Mouse (Mus musculus): ENCODE measurements at regions not wholly inside any gene's neighbourhood (a gene's known extent, or its start where the extent isn't known, plus 50 kb on each side); places are given as distances from the start of the nearest gene placed in this dataset.

GRCm38 (mm10) chr11:79881812-79882211 is 80.4 kb downstream of the Utp6 start:
- 80% methylated on average over 4 of the region's 4 CpGs for WGBS
- H3K27me3 ChIP-seq (ENCODE audit: poor library complexity, severe bottlenecking) = no peaks in the 10 kb centered on the region
- no peaks in the 10 kb centered on the region for H3K9me3 ChIP-seq
- H3K4me3 ChIP-seq = no peak overlapping the region
- H3K27ac ChIP-seq = no peak overlapping the region
- no peaks in the 10 kb centered on the region for H3K36me3 ChIP-seq (replicated peaks)
- H3K4me1 ChIP-seq = no peaks in the 10 kb centered on the region
- DNase-seq (ENCODE audit: extremely low spot score, low spot score) = no peak

GRCm38 (mm10) chr11:79878091-79878490 is 84.1 kb downstream of the Utp6 start:
- Histone ChIP-seq H3K4me1 (no peaks in the 10 kb centered on the region), H3K4me3 (no peak overlapping the region), H3K9me3 (no peaks in the 10 kb centered on the region), H3K36me3 (replicated peaks) (no peaks in the 10 kb centered on the region), H3K27me3 (ENCODE audit: poor library complexity, severe bottlenecking) (no peaks in the 10 kb centered on the region), H3K27ac (no peak overlapping the region)
- no peak for DNase-seq (ENCODE audit: extremely low spot score, low spot score)
- 87% methylated on average over 7 of the region's 7 CpGs for WGBS

GRCm38 (mm10) chr11:79877184-79877745 is 84.9 kb downstream of the Utp6 start:
- WGBS = 61% methylated on average over 3 of the region's 3 CpGs
- no peak overlapping the region for H3K4me3 ChIP-seq
- DNase-seq (ENCODE audit: extremely low spot score, low spot score) = no peak

GRCm38 (mm10) chr11:79871783-79872628 is 90.2 kb downstream of the Utp6 start:
- H3K27ac ChIP-seq = no peak overlapping the region
- H3K4me1 ChIP-seq = peaks cover 9% of the 10 kb centered on the region; the same call in 1 of the 2 replicates
- no peaks in the 10 kb centered on the region for H3K36me3 ChIP-seq (replicated peaks)
- no peaks in the 10 kb centered on the region for H3K27me3 ChIP-seq (ENCODE audit: poor library complexity, severe bottlenecking)
- DNase-seq (ENCODE audit: extremely low spot score, low spot score) = no peak
- no peaks in the 10 kb centered on the region for H3K9me3 ChIP-seq
- 92% methylated on average over 10 of the region's 10 CpGs for WGBS
- H3K4me3 ChIP-seq = no peak overlapping the region

More at GRCm38 (mm10) chr11:79877184-79877745, 84.9 kb downstream of the Utp6 start:
- H3K27ac ChIP-seq = no peak overlapping the region
- no peaks in the 10 kb centered on the region for H3K4me1 ChIP-seq
- no peaks in the 10 kb centered on the region for H3K9me3 ChIP-seq
- no peaks in the 10 kb centered on the region for H3K27me3 ChIP-seq (ENCODE audit: poor library complexity, severe bottlenecking)
- no peaks in the 10 kb centered on the region for H3K36me3 ChIP-seq (replicated peaks)

GRCm38 (mm10) chr11:79870189-79870588 is 92.0 kb downstream of the Utp6 start:
- no peaks in the 10 kb centered on the region for H3K27me3 ChIP-seq (ENCODE audit: poor library complexity, severe bottlenecking)
- H3K4me3 ChIP-seq = no peak overlapping the region
- H3K36me3 ChIP-seq (replicated peaks) = no peaks in the 10 kb centered on the region
- H3K4me1 ChIP-seq = peaks cover 9% of the 10 kb centered on the region; the same call in 1 of the 2 replicates
- no peak for DNase-seq (ENCODE audit: extremely low spot score, low spot score)
- no peak overlapping the region for H3K27ac ChIP-seq
- WGBS = 60% methylated on average over 5 of the region's 5 CpGs
- H3K9me3 ChIP-seq = no peaks in the 10 kb centered on the region

GRCm38 (mm10) chr11:79869009-79869408 is 93.2 kb downstream of the Utp6 start:
- Histone ChIP-seq H3K9me3 (no peaks in the 10 kb centered on the region), H3K27me3 (ENCODE audit: poor library complexity, severe bottlenecking) (no peaks in the 10 kb centered on the region), H3K4me3 (no peak overlapping the region), H3K36me3 (replicated peaks) (no peaks in the 10 kb centered on the region), H3K27ac (no peak overlapping the region), H3K4me1 (peaks cover 12% of the 10 kb centered on the region; the same call in 1 of the 2 replicates)
- WGBS = 65% methylated on average over 5 of the region's 5 CpGs
- no peak for DNase-seq (ENCODE audit: extremely low spot score, low spot score)

- no peaks in the 10 kb centered on the region for H3K9me3 ChIP-seq
- DNase-seq (ENCODE audit: extremely low spot score, low spot score) = no peak
- no peak overlapping the region for H3K4me3 ChIP-seq
- H3K36me3 ChIP-seq (replicated peaks) = no peaks in the 10 kb centered on the region
- peaks cover 6% of the 10 kb centered on the region; the same call in 1 of the 2 replicates for H3K27me3 ChIP-seq (ENCODE audit: poor library complexity, severe bottlenecking)
- H3K4me1 ChIP-seq = peaks cover 15% of the 10 kb centered on the region
- H3K27ac ChIP-seq = no peak overlapping the region
- WGBS = 73% methylated on average over 5 of the region's 5 CpGs
These were observed 97.4 kb downstream of the Utp6 start for GRCm38 (mm10) chr11:79864836-79865235.

- DNase-seq (ENCODE audit: extremely low spot score, low spot score) = no peak
- H3K36me3 ChIP-seq (replicated peaks) = no peaks in the 10 kb centered on the region
- no peaks in the 10 kb centered on the region for H3K9me3 ChIP-seq
- H3K4me3 ChIP-seq = no peak overlapping the region
- H3K27ac ChIP-seq = no peak overlapping the region
- H3K4me1 ChIP-seq = peaks cover 22% of the 10 kb centered on the region
- H3K27me3 ChIP-seq (ENCODE audit: poor library complexity, severe bottlenecking) = peaks cover 6% of the 10 kb centered on the region; the same call in 1 of the 2 replicates
- 91% methylated on average over 14 of the region's 14 CpGs for WGBS
These were observed 98.6 kb downstream of the Utp6 start for GRCm38 (mm10) chr11:79863487-79864175.

- H3K4me3 ChIP-seq = no peak overlapping the region
- no peaks in the 10 kb centered on the region for H3K9me3 ChIP-seq
- no peaks in the 10 kb centered on the region for H3K36me3 ChIP-seq (replicated peaks)
- no peak for DNase-seq (ENCODE audit: extremely low spot score, low spot score)
- peaks cover 6% of the 10 kb centered on the region; the same call in 1 of the 2 replicates for H3K27me3 ChIP-seq (ENCODE audit: poor library complexity, severe bottlenecking)
- H3K4me1 ChIP-seq = peaks cover 22% of the 10 kb centered on the region
- no peak overlapping the region for H3K27ac ChIP-seq
- WGBS = 25% methylated on average over 12 of the region's 12 CpGs
These were observed 101.6 kb downstream of the Utp6 start for GRCm38 (mm10) chr11:79860611-79861067.

- peaks cover 18% of the 10 kb centered on the region for H3K4me1 ChIP-seq
- H3K9me3 ChIP-seq = no peaks in the 10 kb centered on the region
- 91% methylated on average over 5 of the region's 5 CpGs for WGBS
- no peak overlapping the region for H3K4me3 ChIP-seq
- H3K27me3 ChIP-seq (ENCODE audit: poor library complexity, severe bottlenecking) = peaks cover 4% of the 10 kb centered on the region; the same call in 1 of the 2 replicates
- H3K27ac ChIP-seq = no peak overlapping the region
- H3K36me3 ChIP-seq (replicated peaks) = no peaks in the 10 kb centered on the region
- DNase-seq (ENCODE audit: extremely low spot score, low spot score) = no peak
These were observed 105.8 kb downstream of the Utp6 start for GRCm38 (mm10) chr11:79856376-79856775.

- 92% methylated on average over 3 of the region's 3 CpGs for WGBS
- Histone ChIP-seq H3K4me1 (no peaks in the 10 kb centered on the region), H3K36me3 (replicated peaks) (no peaks in the 10 kb centered on the region), H3K4me3 (no peak overlapping the region), H3K9me3 (no peaks in the 10 kb centered on the region), H3K27me3 (ENCODE audit: poor library complexity, severe bottlenecking) (no peaks in the 10 kb centered on the region), H3K27ac (no peak overlapping the region)
- no peak for DNase-seq (ENCODE audit: extremely low spot score, low spot score)
These were observed 112.6 kb downstream of the Utp6 start for GRCm38 (mm10) chr11:79849545-79849944.

- no peaks in the 10 kb centered on the region for H3K36me3 ChIP-seq (replicated peaks)
- no peak overlapping the region for H3K4me3 ChIP-seq
- DNase-seq (ENCODE audit: extremely low spot score, low spot score) = no peak
- H3K4me1 ChIP-seq = peaks cover 13% of the 10 kb centered on the region
- 0 out of 2 replicates have a peak, but pooled peaks cover 8% of the 10 kb centered on the region for H3K27me3 ChIP-seq (ENCODE audit: poor library complexity, severe bottlenecking)
- H3K27ac ChIP-seq = no peak overlapping the region
- H3K9me3 ChIP-seq = no peaks in the 10 kb centered on the region
- 90% methylated on average over 4 of the region's 4 CpGs for WGBS
These were observed 117.8 kb downstream of the Utp6 start for GRCm38 (mm10) chr11:79844436-79844835.
